In genomic region chr9:85588077-85588476, GRCm38 (mm10) we compare ENCODE assay signal across 7 mouse cellular contexts.
A peak's percentile ranks its signal among the peaks of the same experiment; 100 is the strongest.
DNase-seq lines count a peak whose midpoint lies in the region; ATAC-seq and TF ChIP-seq lines count a peak whose summit lies in the region.

No protein-coding gene starts in this region.

- TF ChIP-seq POLR2A in bone marrow, adult 2 months (IDR thresholded peaks at IDR 0.05; ENCODE audit: borderline replicate concordance, control insufficient read depth, low read depth, low read length): no peak
- TF ChIP-seq POLR2A in liver, adult 2 months (IDR thresholded peaks at IDR 0.05; ENCODE audit: extremely low read depth, insufficient read depth, low read length): no peak

- no peak overlapping the region for H3K9ac ChIP-seq in liver, adult 2 months (ENCODE audit: low read depth, low read length)
- H3K9ac ChIP-seq in neural tube, embryonic 14.5 days (replicated peaks; ENCODE audit: low read depth, low read length): no peak overlapping the region

- H3K4me2 ChIP-seq in neural tube, embryonic 14.5 days (ENCODE audit: low read depth, low read length): no peak overlapping the region

- WGBS in bone marrow, adult 2 months: 42% methylated on average over 2 of the region's 2 CpGs
- WGBS in liver, adult 2 months: 46% methylated on average over 2 of the region's 2 CpGs
- 43% methylated on average over 2 of the region's 2 CpGs for WGBS in neural tube, embryonic 14.5 days

- no peaks in the 10 kb centered on the region for H3K79me2 ChIP-seq in liver, adult 2 months (ENCODE audit: control insufficient read depth, insufficient read depth, low read length)

- no peaks in the 10 kb centered on the region for H3K36me3 ChIP-seq in liver, adult 2 months (ENCODE audit: control insufficient read depth, insufficient read depth, low read length)
- H3K36me3 ChIP-seq in neural tube, embryonic 14.5 days (ENCODE audit: control insufficient read depth, insufficient read depth, low read length): no peaks in the 10 kb centered on the region

- no peak overlapping the region for H3K4me3 ChIP-seq in bone marrow, adult 2 months (replicated peaks; ENCODE audit: control insufficient read depth, low read depth, low read length)
- H3K4me3 ChIP-seq in liver, adult 2 months (ENCODE audit: insufficient read depth, low read depth, low read length): no peak overlapping the region
- H3K4me3 ChIP-seq in neural tube, embryonic 14.5 days (ENCODE audit: low read depth, low read length): no peak overlapping the region

- peak; percentile 63; the same call in 1 of the 2 replicates for ATAC-seq in neural tube, embryonic 14.5 days (ENCODE audit: low read depth)

- peak; percentile 42; the same call in 1 of the 2 replicates for TF ChIP-seq CTCF in bone marrow, adult 2 months (IDR thresholded peaks at IDR 0.05; ENCODE audit: control insufficient read depth, insufficient read depth, low read length)
- TF ChIP-seq CTCF in liver, adult 2 months (IDR thresholded peaks at IDR 0.05; ENCODE audit: low read depth, low read length): peak; percentile 7; the same call in 1 of the 2 replicates

- H3K4me1 ChIP-seq in bone marrow, adult 2 months (ENCODE audit: control insufficient read depth, insufficient read depth, low read length): no peaks in the 10 kb centered on the region
- no peaks in the 10 kb centered on the region for H3K4me1 ChIP-seq in liver, adult 2 months (ENCODE audit: control insufficient read depth, insufficient read depth, low read length)
- no peaks in the 10 kb centered on the region for H3K4me1 ChIP-seq in neural tube, embryonic 14.5 days (ENCODE audit: control insufficient read depth, insufficient read depth, low read length)

- H3K9me3 ChIP-seq in neural tube, embryonic 14.5 days (ENCODE audit: control insufficient read depth, low read length): no peaks in the 10 kb centered on the region

- DNase-seq in ovary, postnatal 14 days (ENCODE audit: low spot score): peak; percentile 43
- no peak for DNase-seq in ovary, postnatal 10 days (ENCODE audit: low spot score)
- peak; percentile 23 for DNase-seq in Muller cell, postnatal 12 days (ENCODE audit: inconsistent ontology term)
- peak; percentile 51 for DNase-seq in heart, postnatal 4 days
- DNase-seq in liver, adult 2 months (ENCODE audit: extremely low read depth, low read depth, low spot score): peak; percentile 16

- no peaks in the 10 kb centered on the region for H3K27me3 ChIP-seq in liver, adult 2 months (ENCODE audit: control insufficient read depth, insufficient read depth, low read length)
- H3K27me3 ChIP-seq in neural tube, embryonic 14.5 days (ENCODE audit: control insufficient read depth, insufficient read depth, low read length): no peaks in the 10 kb centered on the region

- no peak overlapping the region for H3K27ac ChIP-seq in bone marrow, adult 2 months (ENCODE audit: control insufficient read depth, insufficient read depth, low read depth, low read length, poor library complexity)
- H3K27ac ChIP-seq in liver, adult 2 months (replicated peaks; ENCODE audit: insufficient read depth, low read depth, low read length): no peak overlapping the region
- H3K27ac ChIP-seq in neural tube, embryonic 14.5 days (ENCODE audit: low read depth, low read length): no peak overlapping the region
